Mouse (Mus musculus) hindbrain, embryonic 11.5 days (tissue): ENCODE measurements around the gene Epha8. TPM values are rescaled to one million over a fixed set of nuclear protein-coding genes. Genes with fewer than 3 reads are reported as not detected.

Source experiments
- ATAC-seq: fragments of 200-750 bp; cut with Nextera tagmentation; 2 replicates; pipeline ENCODE4 v1.8.0; 2017; ENCODE audit warnings: mild to moderate bottlenecking, moderate TSS enrichment, moderate library complexity; ENCODE audit not compliant: low FRiP score
- DNase-seq: peaks from one replicate; pipeline ENCODE4 v3.0.0-alpha.2; 2015; ENCODE audit warnings: low spot score
- H3K27ac ChIP-seq: fragments of 300-500 bp; sonication (generic); 2 replicates; pipeline ENCODE4 v1.5.1; 2014; ENCODE audit warnings: mild to moderate bottlenecking, low read depth, low read length
- H3K27me3 ChIP-seq: fragments of 300-500 bp; sonication (generic); 2 replicates; pipeline ENCODE4 v1.6.1; 2014; ENCODE audit warnings: mild to moderate bottlenecking, low read length, moderate library complexity, mixed read lengths; ENCODE audit not compliant: control insufficient read depth, insufficient read depth
- H3K36me3 ChIP-seq: fragments of 300-500 bp; sonication (generic); 2 replicates; pipeline ENCODE4 v1.6.1; 2014; ENCODE audit warnings: mild to moderate bottlenecking, low read length, moderate library complexity, mixed read lengths; ENCODE audit not compliant: control insufficient read depth, insufficient read depth
- H3K4me1 ChIP-seq: fragments of 300-500 bp; sonication (generic); replicated peaks from 2 replicates; pipeline ENCODE4 v1.6.1; 2014; ENCODE audit warnings: low read length, mixed read lengths; ENCODE audit not compliant: control insufficient read depth, insufficient read depth
- H3K4me2 ChIP-seq: fragments of 300-500 bp; sonication (generic); replicated peaks from 2 replicates; pipeline ENCODE4 v1.6.1; 2014; ENCODE audit warnings: mild to moderate bottlenecking, low read depth, low read length
- H3K4me3 ChIP-seq: fragments of 300-500 bp; sonication (generic); 2 replicates; pipeline ENCODE4 v1.5.1; 2014; ENCODE audit warnings: low read depth, low read length
- H3K9ac ChIP-seq: fragments of 300-500 bp; sonication (generic); 2 replicates; pipeline ENCODE4 v1.6.1; 2014; ENCODE audit warnings: low read depth, low read length
- H3K9me3 ChIP-seq: fragments of 300-500 bp; sonication (generic); 2 replicates; pipeline ENCODE4 v1.6.1; 2016; ENCODE audit warnings: low read length; ENCODE audit not compliant: control insufficient read depth
- WGBS: fragments of 180-500 bp; shearing (Covaris S2); extraction: QIAGEN DNeasy Blood & Tissue Kit; methylation state at CpG from one replicate; pipeline ENCODE4 v1.1.7; 2014; 5-methylcytosine and 5-hydroxymethylcytosine counted together
- polyA plus RNA-seq: library from polyadenylated mRNA; unstranded; fragments of >200 nt; fragmentation: Nextera tagmentation; extraction: Ambion mirVana; gene quantifications from 2 replicates; pipeline ENCODE4 v1.2.1, GENCODE M21; 2014

Epha8 gene
- polyA plus RNA-seq = 0.99 and 1.2 TPM in 2 replicates

- WGBS = 4% methylated on average over 38 of the region's 75 CpGs
- DNase-seq = no peak
- Histone ChIP-seq H3K27me3 (peaks cover 51% of the 10 kb centered on the region), H3K27ac (no peak within 1 kb of the TSS), H3K4me1 (peaks cover 7% of the 10 kb centered on the region), H3K4me3 (peak within 1 kb of the TSS; percentile 36), H3K36me3 (no peaks in the 10 kb centered on the region), H3K4me2 (peak within 1 kb of the TSS; percentile 81), H3K9me3 (no peaks in the 10 kb centered on the region), H3K9ac (no peak within 1 kb of the TSS; the same call in none of the 2 replicates)
- ATAC-seq = no peak
These were observed at the start of gene Epha8 for GRCm38 (mm10) chr4:136956751-136957446. Gene Epha8, minus strand, starts transcription at chr4:136956816.

- DNase-seq (no peak), ATAC-seq (no peak)
- no peak overlapping the region for H3K9ac ChIP-seq
- H3K4me3 ChIP-seq = no peak overlapping the region
- no peak overlapping the region for H3K27ac ChIP-seq
- H3K36me3 ChIP-seq = no peaks in the 10 kb centered on the region
- no peaks in the 10 kb centered on the region for H3K27me3 ChIP-seq
- 93% methylated on average over 3 of the region's 3 CpGs for WGBS
- H3K4me1 ChIP-seq = no peaks in the 10 kb centered on the region
- no peak overlapping the region for H3K4me2 ChIP-seq
- no peaks in the 10 kb centered on the region for H3K9me3 ChIP-seq
These were observed 45.2 kb upstream of the Epha8 start for GRCm38 (mm10) chr4:137001825-137002224.

- no peak overlapping the region for H3K27ac ChIP-seq
- DNase-seq (no peak), ATAC-seq (no peak)
- no peak overlapping the region for H3K4me3 ChIP-seq
- H3K36me3 ChIP-seq = no peaks in the 10 kb centered on the region
- no peaks in the 10 kb centered on the region for H3K4me1 ChIP-seq
- H3K4me2 ChIP-seq = no peak overlapping the region
- H3K9me3 ChIP-seq = no peaks in the 10 kb centered on the region
- no peaks in the 10 kb centered on the region for H3K27me3 ChIP-seq
- no peak overlapping the region for H3K9ac ChIP-seq
- 86% methylated on average over 7 of the region's 7 CpGs for WGBS
These were observed 44.4 kb upstream of the Epha8 start for GRCm38 (mm10) chr4:137001020-137001419.

- Histone ChIP-seq H3K9ac (no peak overlapping the region), H3K4me2 (no peak overlapping the region), H3K4me3 (no peak overlapping the region), H3K36me3 (no peaks in the 10 kb centered on the region), H3K4me1 (no peaks in the 10 kb centered on the region), H3K27ac (no peak overlapping the region), H3K27me3 (no peaks in the 10 kb centered on the region), H3K9me3 (no peaks in the 10 kb centered on the region)
- DNase-seq = no peak
- WGBS = 90% methylated on average over 7 of the region's 7 CpGs
- ATAC-seq = no peak
These were observed 41.8 kb upstream of the Epha8 start for GRCm38 (mm10) chr4:136998371-136998770.

GRCm38 (mm10) chr4:136997723-136998345 is 41.2 kb upstream of the Epha8 start:
- H3K36me3 ChIP-seq = no peaks in the 10 kb centered on the region
- DNase-seq = no peak
- no peak overlapping the region for H3K4me2 ChIP-seq

GRCm38 (mm10) chr4:136996933-136997332 is 40.3 kb upstream of the Epha8 start:
- no peaks in the 10 kb centered on the region for H3K9me3 ChIP-seq
- no peaks in the 10 kb centered on the region for H3K36me3 ChIP-seq
- WGBS = 79% methylated on average over 7 of the region's 7 CpGs
- H3K4me1 ChIP-seq = no peaks in the 10 kb centered on the region
- ATAC-seq (no peak), DNase-seq (no peak)
- no peaks in the 10 kb centered on the region for H3K27me3 ChIP-seq
- H3K4me3 ChIP-seq = no peak overlapping the region
- no peak overlapping the region for H3K4me2 ChIP-seq
- H3K9ac ChIP-seq = no peak overlapping the region
- no peak overlapping the region for H3K27ac ChIP-seq

More at GRCm38 (mm10) chr4:136997723-136998345, 41.2 kb upstream of the Epha8 start:
- Histone ChIP-seq H3K9ac (no peak overlapping the region), H3K27ac (no peak overlapping the region), H3K9me3 (no peaks in the 10 kb centered on the region), H3K27me3 (no peaks in the 10 kb centered on the region), H3K4me1 (no peaks in the 10 kb centered on the region), H3K4me3 (no peak overlapping the region)
- WGBS = 92% methylated on average over 12 of the region's 12 CpGs
- ATAC-seq = no peak

GRCm38 (mm10) chr4:136995361-136995760 is 38.7 kb upstream of the Epha8 start:
- H3K27me3 ChIP-seq = no peaks in the 10 kb centered on the region
- H3K4me1 ChIP-seq = no peaks in the 10 kb centered on the region
- H3K4me3 ChIP-seq = no peak overlapping the region
- WGBS = 92% methylated on average over 14 of the region's 14 CpGs
- no peaks in the 10 kb centered on the region for H3K36me3 ChIP-seq
- H3K27ac ChIP-seq = no peak overlapping the region
- H3K4me2 ChIP-seq = no peak overlapping the region
- H3K9me3 ChIP-seq = no peaks in the 10 kb centered on the region
- H3K9ac ChIP-seq = no peak overlapping the region
- ATAC-seq (no peak), DNase-seq (no peak)

- H3K9me3 ChIP-seq = no peaks in the 10 kb centered on the region
- DNase-seq (no peak), ATAC-seq (no peak)
- H3K4me3 ChIP-seq = no peak overlapping the region
- 0 out of 2 replicates have a peak overlapping the region, but pooled peaks have one; percentile 11 for H3K9ac ChIP-seq
- H3K4me1 ChIP-seq = peaks cover 6% of the 10 kb centered on the region; the same call in 1 of the 2 replicates
- H3K27ac ChIP-seq = no peak overlapping the region
- no peaks in the 10 kb centered on the region for H3K36me3 ChIP-seq
- 66% methylated on average over 9 of the region's 9 CpGs for WGBS
- H3K4me2 ChIP-seq = no peak overlapping the region
- no peaks in the 10 kb centered on the region for H3K27me3 ChIP-seq
These were observed 25.5 kb upstream of the Epha8 start for GRCm38 (mm10) chr4:136981993-136982695.
